Mouse (Mus musculus) midbrain, embryonic 13.5 days (tissue): ENCODE data around the gene March6. TPM values are rescaled to one million over a fixed set of nuclear protein-coding genes. Genes with fewer than 3 reads are reported as not detected.
A peak's percentile ranks its signal among the peaks of the same experiment; 100 is the strongest.

Experiments
- ATAC-seq: fragments of 200-750 bp; cut with Nextera tagmentation; 2 replicates; pipeline ENCODE4 v1.8.0; 2017; ENCODE audit warnings: mild to moderate bottlenecking, moderate TSS enrichment, moderate library complexity
- H3K27ac ChIP-seq: fragments of 300-500 bp; sonication (generic); 2 replicates; pipeline ENCODE4 v1.5.1; 2015; ENCODE audit warnings: inconsistent platforms, mild to moderate bottlenecking, moderate library complexity
- H3K27me3 ChIP-seq: fragments of 300-500 bp; sonication (generic); 2 replicates; pipeline ENCODE4 v1.6.1; 2015; ENCODE audit warnings: mild to moderate bottlenecking, inconsistent platforms
- H3K36me3 ChIP-seq: fragments of 300-500 bp; sonication (generic); 2 replicates; pipeline ENCODE4 v1.6.1; 2015; ENCODE audit warnings: mild to moderate bottlenecking, inconsistent platforms
- H3K4me1 ChIP-seq: fragments of 300-500 bp; sonication (generic); replicated peaks from 2 replicates; pipeline ENCODE4 v1.6.1; 2015; ENCODE audit warnings: inconsistent platforms
- H3K4me2 ChIP-seq: fragments of 300-500 bp; sonication (generic); replicated peaks from 2 replicates; pipeline ENCODE4 v1.6.1; 2015; ENCODE audit warnings: moderate library complexity, mild to moderate bottlenecking, inconsistent platforms
- H3K4me3 ChIP-seq: fragments of 300-500 bp; sonication (generic); replicated peaks from 2 replicates; pipeline ENCODE4 v1.5.1; 2015; ENCODE audit warnings: mild to moderate bottlenecking, inconsistent platforms
- H3K9ac ChIP-seq: fragments of 300-500 bp; sonication (generic); replicated peaks from 2 replicates; pipeline ENCODE4 v1.6.1; 2015; ENCODE audit warnings: mild to moderate bottlenecking, inconsistent platforms
- H3K9me3 ChIP-seq: fragments of 300-500 bp; sonication (generic); 2 replicates; pipeline ENCODE4 v1.6.1; 2016; ENCODE audit warnings: mild to moderate bottlenecking, inconsistent platforms
- WGBS: fragments of 180-500 bp; shearing (Covaris S2); methylation state at CpG from one replicate; pipeline ENCODE4 v1.1.7; 2015; 5-methylcytosine and 5-hydroxymethylcytosine counted together
- polyA plus RNA-seq: library from polyadenylated mRNA; unstranded; fragments of >200 nt; fragmentation: Nextera tagmentation; extraction: Ambion mirVana; gene quantifications from 2 replicates; pipeline ENCODE4 v1.2.1, GENCODE M21; 2015

Gene March6
- polyA plus RNA-seq, 1 experiment from 2014 or later: 75.0 TPM

- no peak for ATAC-seq
- Histone ChIP-seq H3K9me3 (no peaks in the 10 kb centered on the region), H3K4me1 (no peaks in the 10 kb centered on the region), H3K27me3 (no peaks in the 10 kb centered on the region), H3K4me2 (no peak overlapping the region), H3K27ac (no peak overlapping the region), H3K36me3 (no peaks in the 10 kb centered on the region), H3K4me3 (no peak overlapping the region), H3K9ac (no peak overlapping the region)
- WGBS: 36% methylated on average over 1 of the region's 1 CpGs
Observed at GRCm38 (mm10) chr15:31436083-31436482, 94.8 kb downstream of the March6 start.

GRCm38 (mm10) chr15:31433768-31434167 lies 97.1 kb downstream of the March6 start:
- Histone ChIP-seq H3K9me3 (no peaks in the 10 kb centered on the region), H3K27ac (no peak overlapping the region), H3K4me1 (no peaks in the 10 kb centered on the region), H3K9ac (no peak overlapping the region), H3K27me3 (no peaks in the 10 kb centered on the region), H3K36me3 (no peaks in the 10 kb centered on the region), H3K4me3 (no peak overlapping the region), H3K4me2 (no peak overlapping the region)
- 81% methylated on average over 7 of the region's 7 CpGs for WGBS
- no peak for ATAC-seq

GRCm38 (mm10) chr15:31431847-31432246 lies 99.0 kb downstream of the March6 start:
- no peak overlapping the region for H3K27ac ChIP-seq
- no peaks in the 10 kb centered on the region for H3K9me3 ChIP-seq
- H3K4me1 ChIP-seq: no peaks in the 10 kb centered on the region
- WGBS: 90% methylated on average over 8 of the region's 8 CpGs
- H3K4me3 ChIP-seq: no peak overlapping the region
- no peak overlapping the region for H3K4me2 ChIP-seq
- H3K27me3 ChIP-seq: no peaks in the 10 kb centered on the region
- H3K9ac ChIP-seq: no peak overlapping the region
- no peak for ATAC-seq
- H3K36me3 ChIP-seq: no peaks in the 10 kb centered on the region

- no peak for ATAC-seq
- 67% methylated on average over 2 of the region's 2 CpGs for WGBS
- H3K27ac ChIP-seq: no peak overlapping the region
Observed at GRCm38 (mm10) chr15:31430014-31430413, 100.8 kb downstream of the March6 start.

GRCm38 (mm10) chr15:31429429-31429828 lies 101.4 kb downstream of the March6 start:
- 55% methylated on average over 7 of the region's 7 CpGs for WGBS
- H3K9ac ChIP-seq: no peak overlapping the region
- ATAC-seq: no peak

More at GRCm38 (mm10) chr15:31430014-31430413, 100.8 kb downstream of the March6 start:
- H3K4me1 ChIP-seq: peaks cover 9% of the 10 kb centered on the region; the same call in 1 of the 2 replicates
- H3K9ac ChIP-seq: no peak overlapping the region
- H3K9me3 ChIP-seq: no peaks in the 10 kb centered on the region
- H3K27me3 ChIP-seq: no peaks in the 10 kb centered on the region
- no peak overlapping the region for H3K4me2 ChIP-seq
- no peak overlapping the region for H3K4me3 ChIP-seq
- H3K36me3 ChIP-seq: no peaks in the 10 kb centered on the region

DNA sequence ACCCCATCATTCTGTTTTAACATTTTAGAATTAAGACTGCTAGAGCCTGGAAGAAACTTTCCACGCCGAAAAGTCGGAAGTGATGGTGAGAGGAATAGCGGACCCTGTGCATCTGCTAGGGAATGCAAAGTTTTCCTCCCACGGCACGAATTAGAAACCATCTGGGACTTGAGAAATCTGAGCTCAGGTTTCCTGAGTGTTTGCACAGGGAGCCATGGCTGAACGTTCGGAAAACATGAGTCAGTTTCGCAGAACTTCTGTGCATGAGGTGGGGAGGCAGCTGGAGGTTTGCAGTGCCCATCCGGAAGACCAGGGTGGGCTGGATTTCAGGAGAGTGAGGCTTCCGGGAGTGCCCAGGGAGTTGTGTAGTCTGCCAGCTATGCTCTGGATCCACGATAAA lies 102.3 kb downstream of the March6 start:
- Histone ChIP-seq H3K36me3 (no peaks in the 10 kb centered on the region), H3K4me1 (peaks cover 9% of the 10 kb centered on the region; the same call in 1 of the 2 replicates), H3K4me3 (no peak overlapping the region), H3K27ac (no peak overlapping the region), H3K4me2 (no peak overlapping the region), H3K9ac (no peak overlapping the region), H3K9me3 (no peaks in the 10 kb centered on the region), H3K27me3 (no peaks in the 10 kb centered on the region)
- 88% methylated on average over 12 of the region's 12 CpGs for WGBS
- ATAC-seq: no peak

More at GRCm38 (mm10) chr15:31429429-31429828, 101.4 kb downstream of the March6 start:
- Histone ChIP-seq H3K4me1 (peaks cover 9% of the 10 kb centered on the region; the same call in 1 of the 2 replicates), H3K4me3 (no peak overlapping the region), H3K4me2 (no peak overlapping the region), H3K36me3 (no peaks in the 10 kb centered on the region), H3K9me3 (no peaks in the 10 kb centered on the region), H3K27me3 (no peaks in the 10 kb centered on the region), H3K27ac (no peak overlapping the region)

- Histone ChIP-seq H3K9me3 (no peaks in the 10 kb centered on the region), H3K9ac (no peak overlapping the region), H3K4me2 (no peak overlapping the region), H3K27ac (no peak overlapping the region), H3K4me3 (no peak overlapping the region), H3K27me3 (no peaks in the 10 kb centered on the region), H3K4me1 (peaks cover 9% of the 10 kb centered on the region; the same call in 1 of the 2 replicates), H3K36me3 (no peaks in the 10 kb centered on the region)
- 63% methylated on average over 3 of the region's 3 CpGs for WGBS
- ATAC-seq: no peak
Observed at GRCm38 (mm10) chr15:31427390-31427789, 103.5 kb downstream of the March6 start.

- no peak overlapping the region for H3K4me2 ChIP-seq
- H3K27ac ChIP-seq: no peak overlapping the region
- H3K27me3 ChIP-seq: no peaks in the 10 kb centered on the region
- peaks cover 9% of the 10 kb centered on the region; the same call in 1 of the 2 replicates for H3K4me1 ChIP-seq
- no peak overlapping the region for H3K9ac ChIP-seq
- H3K36me3 ChIP-seq: no peaks in the 10 kb centered on the region
- H3K4me3 ChIP-seq: no peak overlapping the region
- WGBS: 51% methylated on average over 8 of the region's 8 CpGs
- H3K9me3 ChIP-seq: no peaks in the 10 kb centered on the region
- ATAC-seq: peak; percentile 49; the same call in 1 of the 2 replicates
Observed at GRCm38 (mm10) chr15:31426066-31426706, 104.7 kb downstream of the March6 start.

DNA sequence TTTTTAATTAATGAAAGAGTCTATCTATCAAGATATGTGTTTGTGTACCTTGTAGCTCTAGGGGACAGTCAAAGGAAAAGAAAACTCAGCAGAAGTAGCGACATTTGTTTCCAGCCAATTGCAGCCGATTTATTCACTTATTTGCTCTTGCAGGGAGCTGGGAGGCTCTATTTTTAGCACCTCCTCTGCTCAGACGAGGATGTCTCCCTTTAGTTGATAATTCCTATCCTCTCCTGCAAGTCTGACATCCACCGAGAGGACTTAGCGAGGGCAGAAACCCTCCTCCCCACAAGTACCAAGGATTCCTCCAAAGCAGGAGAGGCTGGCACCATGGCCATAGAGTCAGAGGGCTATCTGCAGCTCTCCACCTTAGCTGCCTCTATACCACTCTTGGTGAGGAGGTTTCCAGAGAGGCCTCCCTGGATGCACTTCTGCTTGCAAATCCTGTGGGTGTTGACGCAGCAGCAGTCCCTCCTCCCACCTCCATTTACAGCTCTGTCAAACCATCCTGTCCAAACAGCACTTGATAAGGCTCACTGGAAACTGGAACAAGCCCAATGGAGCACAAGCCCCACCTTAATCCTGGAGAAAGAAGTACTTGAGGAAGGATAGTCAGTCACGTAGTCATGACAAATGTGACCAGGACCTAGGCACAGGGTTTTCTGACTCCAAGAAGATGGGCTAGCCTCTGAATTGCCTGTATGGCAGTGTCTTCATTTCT lies 108.0 kb downstream of the March6 start:
- Histone ChIP-seq H3K4me3 (no peak overlapping the region), H3K36me3 (no peaks in the 10 kb centered on the region), H3K9me3 (no peaks in the 10 kb centered on the region), H3K27ac (no peak overlapping the region), H3K4me2 (no peak overlapping the region), H3K4me1 (peaks cover 9% of the 10 kb centered on the region), H3K9ac (no peak overlapping the region), H3K27me3 (no peaks in the 10 kb centered on the region)
- 72% methylated on average over 7 of the region's 7 CpGs for WGBS
- ATAC-seq: no peak

GRCm38 (mm10) chr15:31419037-31419436 lies 111.8 kb downstream of the March6 start:
- H3K4me3 ChIP-seq: no peak overlapping the region
- no peak overlapping the region for H3K4me2 ChIP-seq
- H3K36me3 ChIP-seq: no peaks in the 10 kb centered on the region
- no peak overlapping the region for H3K9ac ChIP-seq
- H3K27me3 ChIP-seq: no peaks in the 10 kb centered on the region
- H3K9me3 ChIP-seq: no peaks in the 10 kb centered on the region
- no peak overlapping the region for H3K27ac ChIP-seq
- ATAC-seq: peak; percentile 40; the same call in 1 of the 2 replicates
- H3K4me1 ChIP-seq: no peaks in the 10 kb centered on the region; the same call in 1 of the 2 replicates
- WGBS: 45% methylated on average over 9 of the region's 9 CpGs

- no peak overlapping the region for H3K4me3 ChIP-seq
- ATAC-seq: peak; percentile 37; the same call in 1 of the 2 replicates
Observed at GRCm38 (mm10) chr15:31418686-31419024, 112.2 kb downstream of the March6 start.

More at GRCm38 (mm10) chr15:31418686-31419024, 112.2 kb downstream of the March6 start:
- Histone ChIP-seq H3K9ac (no peak overlapping the region), H3K4me2 (no peak overlapping the region), H3K9me3 (no peaks in the 10 kb centered on the region), H3K36me3 (no peaks in the 10 kb centered on the region), H3K27ac (no peak overlapping the region), H3K4me1 (no peaks in the 10 kb centered on the region; the same call in 1 of the 2 replicates), H3K27me3 (no peaks in the 10 kb centered on the region)
- 26% methylated on average over 7 of the region's 7 CpGs for WGBS
